Mouse (Mus musculus): ENCODE data around the gene Ank2. TPM values are rescaled to one million over a fixed set of nuclear protein-coding genes. Genes with fewer than 3 reads are reported as not detected.

Gene Ank2
- polyA plus RNA-seq, 1 experiment from 2014 or later, result 118 TPM

- ATAC-seq (ENCODE audit: low FRiP score), result peak; percentile 27; the same call in 1 of the 2 replicates
- H3K27me3 ChIP-seq (ENCODE audit: control insufficient read depth, insufficient read depth, low read length), result no peaks in the 10 kb centered on the region
- H3K27ac ChIP-seq (ENCODE audit: low read depth, low read length), result no peak overlapping the region
- no peak overlapping the region for H3K4me2 ChIP-seq (replicated peaks; ENCODE audit: low read depth, low read length)
- H3K36me3 ChIP-seq (ENCODE audit: control insufficient read depth, insufficient read depth, low read length), result no peaks in the 10 kb centered on the region
- no peak overlapping the region for H3K9ac ChIP-seq (ENCODE audit: low read depth, low read length)
- WGBS, result 16% methylated on average over 5 of the region's 5 CpGs
- no peaks in the 10 kb centered on the region for H3K9me3 ChIP-seq (ENCODE audit: control insufficient read depth, low read length)
- no peaks in the 10 kb centered on the region for H3K4me1 ChIP-seq (replicated peaks; ENCODE audit: control insufficient read depth, insufficient read depth, low read length)
- DNase-seq (ENCODE audit: low spot score), result peak; percentile 64
- no peak overlapping the region for H3K4me3 ChIP-seq (ENCODE audit: low read depth, low read length)
Observed at GRCm38 (mm10) chr3:127183998-127184753, 315.0 kb downstream of the Ank2 start.

- Histone ChIP-seq H3K36me3 (ENCODE audit: control insufficient read depth, insufficient read depth, low read length) (no peaks in the 10 kb centered on the region), H3K9ac (ENCODE audit: low read depth, low read length) (no peak overlapping the region), H3K4me1 (replicated peaks; ENCODE audit: control insufficient read depth, insufficient read depth, low read length) (no peaks in the 10 kb centered on the region), H3K27ac (ENCODE audit: low read depth, low read length) (no peak overlapping the region), H3K27me3 (ENCODE audit: control insufficient read depth, insufficient read depth, low read length) (no peaks in the 10 kb centered on the region), H3K4me2 (replicated peaks; ENCODE audit: low read depth, low read length) (no peak overlapping the region), H3K9me3 (ENCODE audit: control insufficient read depth, low read length) (no peaks in the 10 kb centered on the region), H3K4me3 (ENCODE audit: low read depth, low read length) (no peak overlapping the region)
- ATAC-seq (ENCODE audit: low FRiP score), result no peak
- DNase-seq (ENCODE audit: low spot score), result no peak
- WGBS, result 60% methylated on average over 2 of the region's 2 CpGs
Observed at GRCm38 (mm10) chr3:127172697-127173096, 326.5 kb downstream of the Ank2 start.

GRCm38 (mm10) chr3:127170246-127170645 lies 328.9 kb downstream of the Ank2 start:
- ATAC-seq (ENCODE audit: low FRiP score) (no peak), DNase-seq (ENCODE audit: low spot score) (no peak)
- no peak overlapping the region for H3K9ac ChIP-seq (ENCODE audit: low read depth, low read length)
- no peak overlapping the region for H3K4me3 ChIP-seq (ENCODE audit: low read depth, low read length)
- no peaks in the 10 kb centered on the region for H3K4me1 ChIP-seq (replicated peaks; ENCODE audit: control insufficient read depth, insufficient read depth, low read length)
- no peaks in the 10 kb centered on the region for H3K27me3 ChIP-seq (ENCODE audit: control insufficient read depth, insufficient read depth, low read length)
- no peak overlapping the region for H3K27ac ChIP-seq (ENCODE audit: low read depth, low read length)
- no peak overlapping the region for H3K4me2 ChIP-seq (replicated peaks; ENCODE audit: low read depth, low read length)
- WGBS, result 86% methylated on average over 12 of the region's 12 CpGs
- no peaks in the 10 kb centered on the region for H3K36me3 ChIP-seq (ENCODE audit: control insufficient read depth, insufficient read depth, low read length)
- H3K9me3 ChIP-seq (ENCODE audit: control insufficient read depth, low read length), result no peaks in the 10 kb centered on the region

GRCm38 (mm10) chr3:127169114-127169513 lies 330.0 kb downstream of the Ank2 start:
- H3K36me3 ChIP-seq (ENCODE audit: control insufficient read depth, insufficient read depth, low read length), result no peaks in the 10 kb centered on the region

GRCm38 (mm10) chr3:127163749-127164148 lies 335.4 kb downstream of the Ank2 start:
- Histone ChIP-seq H3K4me1 (replicated peaks; ENCODE audit: control insufficient read depth, insufficient read depth, low read length) (no peaks in the 10 kb centered on the region), H3K4me3 (ENCODE audit: low read depth, low read length) (no peak overlapping the region), H3K9me3 (ENCODE audit: control insufficient read depth, low read length) (no peaks in the 10 kb centered on the region), H3K9ac (ENCODE audit: low read depth, low read length) (no peak overlapping the region), H3K4me2 (replicated peaks; ENCODE audit: low read depth, low read length) (no peak overlapping the region), H3K27me3 (ENCODE audit: control insufficient read depth, insufficient read depth, low read length) (peaks cover 4% of the 10 kb centered on the region; the same call in 1 of the 2 replicates), H3K36me3 (ENCODE audit: control insufficient read depth, insufficient read depth, low read length) (no peaks in the 10 kb centered on the region), H3K27ac (ENCODE audit: low read depth, low read length) (no peak overlapping the region)
- no peak for DNase-seq (ENCODE audit: low spot score)
- ATAC-seq (ENCODE audit: low FRiP score), result no peak
- 48% methylated on average over 3 of the region's 3 CpGs for WGBS

More at GRCm38 (mm10) chr3:127169114-127169513, 330.0 kb downstream of the Ank2 start:
- no peak overlapping the region for H3K4me2 ChIP-seq (replicated peaks; ENCODE audit: low read depth, low read length)
- ATAC-seq (ENCODE audit: low FRiP score) (no peak), DNase-seq (ENCODE audit: low spot score) (no peak)
- H3K4me3 ChIP-seq (ENCODE audit: low read depth, low read length), result no peak overlapping the region
- 91% methylated on average over 1 of the region's 1 CpGs for WGBS
- no peaks in the 10 kb centered on the region for H3K4me1 ChIP-seq (replicated peaks; ENCODE audit: control insufficient read depth, insufficient read depth, low read length)
- H3K27me3 ChIP-seq (ENCODE audit: control insufficient read depth, insufficient read depth, low read length), result no peaks in the 10 kb centered on the region
- no peak overlapping the region for H3K9ac ChIP-seq (ENCODE audit: low read depth, low read length)
- no peaks in the 10 kb centered on the region for H3K9me3 ChIP-seq (ENCODE audit: control insufficient read depth, low read length)
- no peak overlapping the region for H3K27ac ChIP-seq (ENCODE audit: low read depth, low read length)

GRCm38 (mm10) chr3:127161998-127162712 lies 337.0 kb downstream of the Ank2 start:
- ATAC-seq (ENCODE audit: low FRiP score) (peak; percentile 92), DNase-seq (ENCODE audit: low spot score) (peak; percentile 74)
- under 1% methylated on average over 41 of the region's 41 CpGs for WGBS
- H3K4me3 ChIP-seq (ENCODE audit: low read depth, low read length), result peak overlapping the region; percentile 53
- H3K9ac ChIP-seq (ENCODE audit: low read depth, low read length), result peak overlapping the region; percentile 21
- no peak overlapping the region for H3K27ac ChIP-seq (ENCODE audit: low read depth, low read length)
- peak overlapping the region; percentile 100 for H3K4me2 ChIP-seq (replicated peaks; ENCODE audit: low read depth, low read length)
- H3K27me3 ChIP-seq (ENCODE audit: control insufficient read depth, insufficient read depth, low read length), result peaks cover 4% of the 10 kb centered on the region; the same call in 1 of the 2 replicates
- H3K9me3 ChIP-seq (ENCODE audit: control insufficient read depth, low read length), result no peaks in the 10 kb centered on the region
- no peaks in the 10 kb centered on the region for H3K4me1 ChIP-seq (replicated peaks; ENCODE audit: control insufficient read depth, insufficient read depth, low read length)
- no peaks in the 10 kb centered on the region for H3K36me3 ChIP-seq (ENCODE audit: control insufficient read depth, insufficient read depth, low read length)

- Histone ChIP-seq H3K4me2 (replicated peaks; ENCODE audit: low read depth, low read length) (peak overlapping the region; percentile 100), H3K9ac (ENCODE audit: low read depth, low read length) (peak overlapping the region; percentile 21; the same call in 1 of the 2 replicates), H3K4me1 (replicated peaks; ENCODE audit: control insufficient read depth, insufficient read depth, low read length) (no peaks in the 10 kb centered on the region), H3K4me3 (ENCODE audit: low read depth, low read length) (peak overlapping the region; percentile 53), H3K27ac (ENCODE audit: low read depth, low read length) (no peak overlapping the region), H3K36me3 (ENCODE audit: control insufficient read depth, insufficient read depth, low read length) (no peaks in the 10 kb centered on the region), H3K9me3 (ENCODE audit: control insufficient read depth, low read length) (no peaks in the 10 kb centered on the region), H3K27me3 (ENCODE audit: control insufficient read depth, insufficient read depth, low read length) (peaks cover 4% of the 10 kb centered on the region; the same call in 1 of the 2 replicates)
- DNase-seq (ENCODE audit: low spot score) (peak; percentile 34), ATAC-seq (ENCODE audit: low FRiP score) (no peak)
- WGBS, result 6% methylated on average over 23 of the region's 23 CpGs
Observed at GRCm38 (mm10) chr3:127161085-127161837, 337.9 kb downstream of the Ank2 start.

GRCm38 (mm10) chr3:127157706-127158105 lies 341.4 kb downstream of the Ank2 start:
- Histone ChIP-seq H3K27ac (ENCODE audit: low read depth, low read length) (no peak overlapping the region), H3K9ac (ENCODE audit: low read depth, low read length) (no peak overlapping the region), H3K36me3 (ENCODE audit: control insufficient read depth, insufficient read depth, low read length) (no peaks in the 10 kb centered on the region), H3K4me2 (replicated peaks; ENCODE audit: low read depth, low read length) (no peak overlapping the region), H3K27me3 (ENCODE audit: control insufficient read depth, insufficient read depth, low read length) (no peaks in the 10 kb centered on the region; the same call in 1 of the 2 replicates), H3K9me3 (ENCODE audit: control insufficient read depth, low read length) (no peaks in the 10 kb centered on the region), H3K4me3 (ENCODE audit: low read depth, low read length) (no peak overlapping the region), H3K4me1 (replicated peaks; ENCODE audit: control insufficient read depth, insufficient read depth, low read length) (no peaks in the 10 kb centered on the region)
- WGBS, result 93% methylated on average over 3 of the region's 3 CpGs
- no peak for ATAC-seq (ENCODE audit: low FRiP score)
- DNase-seq (ENCODE audit: low spot score), result no peak

Measured in hindbrain, embryonic 11.5 days (tissue).